Mouse (Mus musculus): Measurements from ENCODE around the gene Fam172a. TPM values are rescaled to one million over a fixed set of nuclear protein-coding genes. Genes with fewer than 3 reads are reported as not detected.

Fam172a gene
- polyA plus RNA-seq, 1 experiment from 2014 or later = 28.7 TPM

DNA sequence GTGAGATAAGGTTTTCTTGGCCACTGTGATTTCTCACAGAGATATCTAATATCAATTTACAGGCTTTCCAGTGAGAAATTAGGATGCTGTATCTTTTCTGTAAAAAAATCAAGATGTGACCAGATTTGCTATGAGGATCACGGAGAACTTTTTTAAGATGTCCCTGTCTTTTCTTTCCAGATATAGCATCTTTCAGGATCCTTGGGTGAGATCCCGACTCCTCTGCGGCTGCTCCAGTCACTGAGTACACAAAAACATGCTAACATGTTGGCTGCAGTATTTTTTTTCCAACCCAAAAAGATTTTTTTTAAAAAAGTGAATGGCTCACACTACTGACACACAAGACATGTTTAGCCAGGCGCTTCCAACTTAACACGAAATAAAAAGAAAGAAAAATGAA lies 476.9 kb downstream of the Fam172a start:
- Histone ChIP-seq H3K4me3 (replicated peaks; ENCODE audit: low read depth, low read length) (no peak overlapping the region), H3K9ac (ENCODE audit: low read depth, low read length) (no peak overlapping the region), H3K4me2 (ENCODE audit: low read length) (0 out of 2 replicates have a peak overlapping the region, but pooled peaks have one; percentile 59), H3K9me3 (replicated peaks; ENCODE audit: low read length) (no peaks in the 10 kb centered on the region), H3K27me3 (ENCODE audit: insufficient read depth, low read length) (peaks cover 67% of the 10 kb centered on the region), H3K4me1 (replicated peaks; ENCODE audit: insufficient read depth, low read length) (peaks cover 10% of the 10 kb centered on the region; the same call in 1 of the 2 replicates), H3K27ac (no peak overlapping the region), H3K36me3 (ENCODE audit: insufficient read depth, low read length) (no peaks in the 10 kb centered on the region)
- DNase-seq (ENCODE audit: low spot score) (no peak), ATAC-seq (replicated peaks; ENCODE audit: low FRiP score, low read depth) (no peak)
- 38% methylated on average over 5 of the region's 5 CpGs for WGBS
- no peak for TF ChIP-seq CTCF (IDR thresholded peaks at IDR 0.05; ENCODE audit: low read depth)

DNA sequence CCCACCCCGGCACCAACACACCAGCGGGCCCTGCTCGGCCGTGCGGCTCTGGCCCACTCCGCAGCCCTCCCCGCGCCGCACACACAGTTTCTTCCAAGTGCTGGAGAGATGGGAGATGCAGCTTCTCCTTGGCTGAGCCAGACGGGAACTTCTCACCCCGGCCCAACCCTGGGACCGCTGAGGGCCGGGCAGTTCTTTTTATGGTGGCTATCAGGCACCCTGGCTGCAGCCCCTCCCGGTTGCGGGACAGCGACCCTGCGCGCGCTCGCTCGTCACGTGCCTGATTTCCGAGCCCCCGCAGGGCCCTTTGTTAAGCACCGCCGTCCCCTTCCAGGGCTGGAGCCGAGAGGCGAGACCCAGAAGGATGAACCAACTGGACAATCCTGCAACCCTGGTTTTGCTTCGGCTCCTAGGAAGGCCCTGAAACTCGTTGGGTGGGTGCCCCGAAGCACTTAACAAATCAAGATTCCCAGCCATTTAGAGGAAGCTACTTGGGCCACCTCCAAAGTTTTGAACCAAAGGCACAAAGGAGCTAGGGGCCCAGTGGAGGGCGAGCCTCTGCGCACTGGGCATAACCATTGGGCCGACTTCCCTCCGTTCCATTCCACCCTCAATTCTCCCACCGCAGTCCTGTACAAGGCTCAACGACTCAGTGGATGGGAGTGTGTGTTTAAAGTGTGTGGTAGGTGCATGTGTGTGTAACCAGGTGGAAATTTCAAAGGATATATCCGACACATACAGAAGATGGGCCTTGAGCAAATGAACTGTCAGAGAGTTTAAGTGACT lies 477.7 kb downstream of the Fam172a start:
- Histone ChIP-seq H3K36me3 (ENCODE audit: insufficient read depth, low read length) (no peaks in the 10 kb centered on the region), H3K27ac (no peak overlapping the region), H3K9me3 (replicated peaks; ENCODE audit: low read length) (no peaks in the 10 kb centered on the region), H3K4me1 (replicated peaks; ENCODE audit: insufficient read depth, low read length) (peaks cover 10% of the 10 kb centered on the region; the same call in 1 of the 2 replicates), H3K27me3 (ENCODE audit: insufficient read depth, low read length) (peaks cover 61% of the 10 kb centered on the region), H3K9ac (ENCODE audit: low read depth, low read length) (0 out of 2 replicates have a peak overlapping the region, but pooled peaks have one; percentile 24), H3K4me3 (replicated peaks; ENCODE audit: low read depth, low read length) (peak overlapping the region; percentile 30), H3K4me2 (ENCODE audit: low read length) (peak overlapping the region; percentile 59)
- ATAC-seq (replicated peaks; ENCODE audit: low FRiP score, low read depth) (peak; percentile 33; the same call in 1 of the 2 replicates), DNase-seq (ENCODE audit: low spot score) (no peak)
- 7% methylated on average over 38 of the region's 38 CpGs for WGBS
- TF ChIP-seq CTCF (IDR thresholded peaks at IDR 0.05; ENCODE audit: low read depth) = no peak

GRCm38 (mm10) chr13:78180261-78180660 lies 478.4 kb downstream of the Fam172a start:
- H3K27ac ChIP-seq = no peak overlapping the region
- ATAC-seq (replicated peaks; ENCODE audit: low FRiP score, low read depth) (no peak), DNase-seq (ENCODE audit: low spot score) (no peak)
- WGBS = 63% methylated on average over 3 of the region's 3 CpGs
- H3K36me3 ChIP-seq (ENCODE audit: insufficient read depth, low read length) = no peaks in the 10 kb centered on the region
- peaks cover 10% of the 10 kb centered on the region; the same call in 1 of the 2 replicates for H3K4me1 ChIP-seq (replicated peaks; ENCODE audit: insufficient read depth, low read length)
- no peak for TF ChIP-seq CTCF (IDR thresholded peaks at IDR 0.05; ENCODE audit: low read depth)
- no peak overlapping the region for H3K4me2 ChIP-seq (ENCODE audit: low read length)
- no peak overlapping the region for H3K4me3 ChIP-seq (replicated peaks; ENCODE audit: low read depth, low read length)
- H3K9me3 ChIP-seq (replicated peaks; ENCODE audit: low read length) = no peaks in the 10 kb centered on the region
- no peak overlapping the region for H3K9ac ChIP-seq (ENCODE audit: low read depth, low read length)
- peaks cover 56% of the 10 kb centered on the region for H3K27me3 ChIP-seq (ENCODE audit: insufficient read depth, low read length)

GRCm38 (mm10) chr13:78181071-78181929 lies 479.5 kb downstream of the Fam172a start:
- Histone ChIP-seq H3K9ac (ENCODE audit: low read depth, low read length) (no peak overlapping the region), H3K36me3 (ENCODE audit: insufficient read depth, low read length) (no peaks in the 10 kb centered on the region), H3K4me1 (replicated peaks; ENCODE audit: insufficient read depth, low read length) (peaks cover 10% of the 10 kb centered on the region; the same call in 1 of the 2 replicates), H3K4me2 (ENCODE audit: low read length) (peak overlapping the region; percentile 50), H3K27me3 (ENCODE audit: insufficient read depth, low read length) (peaks cover 52% of the 10 kb centered on the region), H3K4me3 (replicated peaks; ENCODE audit: low read depth, low read length) (peak overlapping the region; percentile 20), H3K27ac (no peak overlapping the region), H3K9me3 (replicated peaks; ENCODE audit: low read length) (no peaks in the 10 kb centered on the region)
- TF ChIP-seq CTCF (IDR thresholded peaks at IDR 0.05; ENCODE audit: low read depth) = no peak
- ATAC-seq (replicated peaks; ENCODE audit: low FRiP score, low read depth) = no peak
- DNase-seq (ENCODE audit: low spot score) = no peak
- under 1% methylated on average over 44 of the region's 44 CpGs for WGBS

DNA sequence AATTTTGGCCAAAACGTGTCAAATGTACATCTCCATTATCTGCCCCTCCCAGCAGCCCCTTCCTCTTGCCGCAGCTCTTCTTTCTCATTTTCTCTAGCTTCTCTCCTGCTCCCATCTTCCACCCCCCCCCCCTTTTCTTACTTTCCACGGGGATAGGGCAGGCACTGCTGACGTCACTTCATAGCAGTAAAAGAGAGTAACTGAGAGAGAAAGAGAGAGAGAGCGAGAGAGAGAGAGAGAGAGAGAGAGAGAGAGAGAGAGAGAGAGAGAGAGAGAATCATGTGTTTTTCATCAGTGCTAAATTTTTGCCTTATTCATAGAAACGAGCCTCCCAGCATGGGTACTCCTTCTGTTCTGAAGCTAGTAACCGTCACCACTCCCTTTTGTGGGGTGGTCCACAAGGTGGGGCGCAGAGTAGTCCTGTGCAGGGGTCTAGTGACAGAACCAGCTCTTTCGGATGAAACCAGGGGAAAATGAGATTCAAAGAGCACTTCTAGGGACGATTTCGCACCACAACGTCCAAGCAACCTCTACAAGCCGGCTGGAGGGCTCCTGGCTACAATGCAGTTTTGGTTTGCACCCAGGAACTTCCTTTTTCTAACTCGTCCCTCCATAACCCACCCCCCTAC lies 480.2 kb downstream of the Fam172a start:
- H3K36me3 ChIP-seq (ENCODE audit: insufficient read depth, low read length) = no peaks in the 10 kb centered on the region
- peaks cover 48% of the 10 kb centered on the region for H3K27me3 ChIP-seq (ENCODE audit: insufficient read depth, low read length)
- H3K4me1 ChIP-seq (replicated peaks; ENCODE audit: insufficient read depth, low read length) = peaks cover 10% of the 10 kb centered on the region; the same call in 1 of the 2 replicates
- peak overlapping the region; percentile 20; the same call in 1 of the 2 replicates for H3K4me3 ChIP-seq (replicated peaks; ENCODE audit: low read depth, low read length)
- DNase-seq (ENCODE audit: low spot score) (no peak), ATAC-seq (replicated peaks; ENCODE audit: low FRiP score, low read depth) (no peak)
- TF ChIP-seq CTCF (IDR thresholded peaks at IDR 0.05; ENCODE audit: low read depth) = no peak
- no peaks in the 10 kb centered on the region for H3K9me3 ChIP-seq (replicated peaks; ENCODE audit: low read length)
- peak overlapping the region; percentile 50 for H3K4me2 ChIP-seq (ENCODE audit: low read length)
- no peak overlapping the region for H3K9ac ChIP-seq (ENCODE audit: low read depth, low read length)
- WGBS = 7% methylated on average over 14 of the region's 14 CpGs
- H3K27ac ChIP-seq = no peak overlapping the region

- H3K27ac ChIP-seq = no peak overlapping the region
- H3K36me3 ChIP-seq (ENCODE audit: insufficient read depth, low read length) = no peaks in the 10 kb centered on the region
- H3K4me2 ChIP-seq (ENCODE audit: low read length) = no peak overlapping the region
- no peak for TF ChIP-seq CTCF (IDR thresholded peaks at IDR 0.05; ENCODE audit: low read depth)
- no peak for ATAC-seq (replicated peaks; ENCODE audit: low FRiP score, low read depth)
- DNase-seq (ENCODE audit: low spot score) = no peak
- WGBS = 16% methylated on average over 5 of the region's 5 CpGs
- peaks cover 45% of the 10 kb centered on the region for H3K27me3 ChIP-seq (ENCODE audit: insufficient read depth, low read length)
- H3K9ac ChIP-seq (ENCODE audit: low read depth, low read length) = no peak overlapping the region
- no peak overlapping the region for H3K4me3 ChIP-seq (replicated peaks; ENCODE audit: low read depth, low read length)
- H3K4me1 ChIP-seq (replicated peaks; ENCODE audit: insufficient read depth, low read length) = peaks cover 10% of the 10 kb centered on the region; the same call in 1 of the 2 replicates
- no peaks in the 10 kb centered on the region for H3K9me3 ChIP-seq (replicated peaks; ENCODE audit: low read length)
Observed at GRCm38 (mm10) chr13:78183004-78183403, 481.2 kb downstream of the Fam172a start.
